Mouse (Mus musculus) CD8-positive naive resting alpha-beta T cell, adult 2 months (primary cell): Measurements from ENCODE around the gene Pnmt.
"Not testable (repeated sequence)": the region's sequence is repeated elsewhere in the genome, so short reads cannot be mapped to it uniquely, and the experiment has no call there.

Experiments used
- DNase-seq, 2 experiments: peaks; one replicate each; pipeline ENCODE4 v3.0.0; 2022; ENCODE audit warnings: low read depth in 2 of 2, low spot score in 2 of 2

The Pnmt gene

GRCm38 (mm10) chr11:98357396-98358160, 28.7 kb upstream of the Pnmt start:
- no peak for DNase-seq

- peak; percentile 82 to 87 for DNase-seq
Observed at GRCm38 (mm10) chr11:98358161-98359083, 27.8 kb upstream of the Pnmt start, which contains the start of gene Stard3. TSS of gene Stard3 (plus strand) at chr11:98358368.

GRCm38 (mm10) chr11:98360866-98361521, 25.3 kb upstream of the Pnmt start:
- no peak for DNase-seq

GRCm38 (mm10) chr11:98363817-98364216, 22.4 kb upstream of the Pnmt start:
- DNase-seq: no peak

GRCm38 (mm10) chr11:98364410-98364809, 21.8 kb upstream of the Pnmt start:
- no peak for DNase-seq

- DNase-seq: no peak
Observed at GRCm38 (mm10) chr11:98366290-98366689, 20.0 kb upstream of the Pnmt start.

GRCm38 (mm10) chr11:98367171-98367862, 18.9 kb upstream of the Pnmt start:
- peak in 1 of 2 experiments; percentile 28 for DNase-seq

- no peak for DNase-seq
Observed at GRCm38 (mm10) chr11:98367863-98368186, 18.4 kb upstream of the Pnmt start.

- no peak for DNase-seq
Observed at GRCm38 (mm10) chr11:98369337-98369736, 16.9 kb upstream of the Pnmt start.

- no peak for DNase-seq
Observed at GRCm38 (mm10) chr11:98370588-98370987, 15.7 kb upstream of the Pnmt start.

GRCm38 (mm10) chr11:98371556-98372240, 14.6 kb upstream of the Pnmt start:
- no peak for DNase-seq

GRCm38 (mm10) chr11:98372406-98372805, 13.8 kb upstream of the Pnmt start:
- DNase-seq: peak; percentile 54 to 65

GRCm38 (mm10) chr11:98373244-98373643, 13.0 kb upstream of the Pnmt start:
- no peak for DNase-seq

- no peak for DNase-seq
Observed at GRCm38 (mm10) chr11:98374266-98374665, 12.0 kb upstream of the Pnmt start.

GRCm38 (mm10) chr11:98376756-98377155, 9.5 kb upstream of the Pnmt start:
- DNase-seq: no peak

- no peak for DNase-seq
Observed at GRCm38 (mm10) chr11:98377787-98378186, 8.5 kb upstream of the Pnmt start.

GRCm38 (mm10) chr11:98379379-98379778, 6.9 kb upstream of the Pnmt start:
- no peak for DNase-seq

GRCm38 (mm10) chr11:98380106-98380505, 6.1 kb upstream of the Pnmt start:
- DNase-seq: no peak

- DNase-seq: no peak
Observed at GRCm38 (mm10) chr11:98381651-98382050, 4.6 kb upstream of the Pnmt start.

- DNase-seq: not testable (repeated sequence)
Observed at GRCm38 (mm10) chr11:98382405-98382804, 3.8 kb upstream of the Pnmt start.
